Mouse (Mus musculus): ENCODE results near the gene Nudt2. TPM values are rescaled to one million over a fixed set of nuclear protein-coding genes. Genes with fewer than 3 reads are reported as not detected.

Nudt2 gene
- polyA plus RNA-seq, 1 experiment = 0.55 TPM

DNA sequence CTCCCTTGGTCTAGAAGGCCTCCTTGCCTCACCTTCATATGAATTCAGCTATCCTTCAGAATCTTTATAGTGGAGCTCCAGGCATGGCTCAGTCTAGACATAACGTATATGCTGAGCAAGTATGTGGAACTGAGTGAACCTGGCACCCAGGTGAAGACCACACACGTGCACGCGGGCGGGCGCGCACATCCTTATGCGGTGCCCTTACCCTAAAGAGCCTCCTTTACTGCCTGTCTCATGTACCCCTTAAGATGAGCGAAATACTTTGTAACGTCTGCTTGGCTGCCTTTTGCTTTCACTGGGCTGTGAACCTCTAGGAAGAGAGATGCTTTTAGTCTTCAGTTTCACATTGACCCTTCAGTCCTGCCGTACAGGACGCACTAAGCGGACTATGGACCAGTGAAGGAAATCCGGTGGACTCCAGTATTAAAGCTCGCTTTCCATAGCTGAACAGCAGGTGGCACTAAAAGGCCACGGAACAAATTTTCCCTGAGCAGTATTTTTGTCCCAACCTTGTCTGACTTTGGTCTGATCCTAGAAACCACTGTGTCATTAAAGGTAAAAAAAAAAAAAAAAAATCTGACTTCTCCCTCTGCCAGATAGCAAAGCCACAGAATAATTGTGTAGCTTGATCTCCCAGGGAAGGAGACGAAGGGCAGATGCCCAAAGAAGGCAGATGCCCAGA lies 3.6 kb downstream of the Nudt2 start:
- no peak overlapping the region for H3K4me3 ChIP-seq (replicated peaks)

DNA sequence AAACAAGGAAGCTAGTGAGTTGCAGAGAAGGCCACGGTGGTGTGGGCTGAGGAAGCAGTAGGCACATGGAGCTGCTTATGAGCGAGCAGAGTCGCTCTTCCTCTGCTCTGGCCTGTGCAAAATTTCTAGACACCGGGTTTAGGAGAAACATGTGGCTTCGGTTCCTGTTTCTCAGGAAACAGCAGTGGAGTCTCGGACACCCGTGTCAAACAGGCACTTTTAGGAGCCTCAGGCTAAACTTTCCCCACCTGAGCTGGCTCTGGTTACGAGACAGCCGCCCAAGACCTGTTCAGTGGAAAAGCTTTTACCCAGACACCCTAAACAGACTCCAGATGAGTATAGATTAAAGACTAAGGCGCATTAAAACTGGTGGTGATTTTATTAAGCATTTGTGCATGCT lies 4.2 kb downstream of the Nudt2 start:
- H3K4me3 ChIP-seq (replicated peaks) = no peak overlapping the region
- no peak for TF ChIP-seq GATA1 (IDR thresholded peaks at IDR 0.05; ENCODE audit: low read length)
- TF ChIP-seq TAL1 (IDR thresholded peaks at IDR 0.05; ENCODE audit: low read length) = no peak
- no peaks in the 10 kb centered on the region for H3K9me3 ChIP-seq (ENCODE audit: control insufficient read depth, low read length)
- no peaks in the 10 kb centered on the region for H3K36me3 ChIP-seq (ENCODE audit: control insufficient read depth)
- H3K27me3 ChIP-seq (ENCODE audit: control insufficient read depth) = no peaks in the 10 kb centered on the region
- peaks cover 14% of the 10 kb centered on the region for H3K4me1 ChIP-seq (ENCODE audit: control insufficient read depth)

More for the DNA sequence above, 3.6 kb downstream of the Nudt2 start:
- H3K36me3 ChIP-seq (ENCODE audit: control insufficient read depth) = no peaks in the 10 kb centered on the region
- TF ChIP-seq GATA1 (IDR thresholded peaks at IDR 0.05; ENCODE audit: low read length) (no peak), TAL1 (IDR thresholded peaks at IDR 0.05; ENCODE audit: low read length) (no peak)
- peaks cover 15% of the 10 kb centered on the region for H3K4me1 ChIP-seq (ENCODE audit: control insufficient read depth)
- no peaks in the 10 kb centered on the region for H3K9me3 ChIP-seq (ENCODE audit: control insufficient read depth, low read length)
- no peaks in the 10 kb centered on the region for H3K27me3 ChIP-seq (ENCODE audit: control insufficient read depth)

- Histone ChIP-seq H3K36me3 (ENCODE audit: control insufficient read depth) (no peaks in the 10 kb centered on the region), H3K9me3 (ENCODE audit: control insufficient read depth, low read length) (no peaks in the 10 kb centered on the region), H3K4me1 (ENCODE audit: control insufficient read depth) (peaks cover 13% of the 10 kb centered on the region), H3K4me3 (replicated peaks) (no peak overlapping the region), H3K27me3 (ENCODE audit: control insufficient read depth) (no peaks in the 10 kb centered on the region)
- TF ChIP-seq GATA1 (IDR thresholded peaks at IDR 0.05; ENCODE audit: low read length) (no peak), TAL1 (IDR thresholded peaks at IDR 0.05; ENCODE audit: low read length) (no peak)
Observed at GRCm38 (mm10) chr4:41470051-41470683, 5.2 kb downstream of the Nudt2 start.

GRCm38 (mm10) chr4:41470684-41471383 lies 5.9 kb downstream of the Nudt2 start:
- no peak overlapping the region for H3K4me3 ChIP-seq (replicated peaks)
- H3K27me3 ChIP-seq (ENCODE audit: control insufficient read depth) = no peaks in the 10 kb centered on the region
- TF ChIP-seq GATA1 (IDR thresholded peaks at IDR 0.05; ENCODE audit: low read length) = no peak
- no peak for TF ChIP-seq TAL1 (IDR thresholded peaks at IDR 0.05; ENCODE audit: low read length)
- peaks cover 6% of the 10 kb centered on the region for H3K4me1 ChIP-seq (ENCODE audit: control insufficient read depth)
- no peaks in the 10 kb centered on the region for H3K9me3 ChIP-seq (ENCODE audit: control insufficient read depth, low read length)
- no peaks in the 10 kb centered on the region for H3K36me3 ChIP-seq (ENCODE audit: control insufficient read depth)

- TF ChIP-seq GATA1 (IDR thresholded peaks at IDR 0.05; ENCODE audit: low read length) (no peak), TAL1 (IDR thresholded peaks at IDR 0.05; ENCODE audit: low read length) (no peak)
Observed at GRCm38 (mm10) chr4:41471384-41471689, 6.4 kb downstream of the Nudt2 start.

GRCm38 (mm10) chr4:41477648-41478160 lies 12.8 kb downstream of the Nudt2 start:
- Histone ChIP-seq H3K27me3 (ENCODE audit: control insufficient read depth) (no peaks in the 10 kb centered on the region), H3K4me3 (replicated peaks) (no peak overlapping the region), H3K4me1 (ENCODE audit: control insufficient read depth) (no peaks in the 10 kb centered on the region), H3K36me3 (ENCODE audit: control insufficient read depth) (peaks cover 9% of the 10 kb centered on the region), H3K9me3 (ENCODE audit: control insufficient read depth, low read length) (no peaks in the 10 kb centered on the region)
- TF ChIP-seq GATA1 (IDR thresholded peaks at IDR 0.05; ENCODE audit: low read length) (no peak), TAL1 (IDR thresholded peaks at IDR 0.05; ENCODE audit: low read length) (no peak)

More at GRCm38 (mm10) chr4:41471384-41471689, 6.4 kb downstream of the Nudt2 start:
- no peaks in the 10 kb centered on the region for H3K27me3 ChIP-seq (ENCODE audit: control insufficient read depth)
- H3K4me3 ChIP-seq (replicated peaks) = no peak overlapping the region
- H3K4me1 ChIP-seq (ENCODE audit: control insufficient read depth) = peaks cover 4% of the 10 kb centered on the region; the same call in 1 of the 2 replicates
- no peaks in the 10 kb centered on the region for H3K9me3 ChIP-seq (ENCODE audit: control insufficient read depth, low read length)
- H3K36me3 ChIP-seq (ENCODE audit: control insufficient read depth) = no peaks in the 10 kb centered on the region

- no peak for TF ChIP-seq GATA1 (IDR thresholded peaks at IDR 0.05; ENCODE audit: low read length)
- no peak for TF ChIP-seq TAL1 (IDR thresholded peaks at IDR 0.05; ENCODE audit: low read length)
- Histone ChIP-seq H3K9me3 (ENCODE audit: control insufficient read depth, low read length) (no peaks in the 10 kb centered on the region), H3K4me3 (replicated peaks) (no peak overlapping the region), H3K27me3 (ENCODE audit: control insufficient read depth) (no peaks in the 10 kb centered on the region), H3K4me1 (ENCODE audit: control insufficient read depth) (no peaks in the 10 kb centered on the region), H3K36me3 (ENCODE audit: control insufficient read depth) (peaks cover 9% of the 10 kb centered on the region)
Observed at GRCm38 (mm10) chr4:41478751-41479455, 14.0 kb downstream of the Nudt2 start.

- Histone ChIP-seq H3K27me3 (ENCODE audit: control insufficient read depth) (no peaks in the 10 kb centered on the region), H3K36me3 (ENCODE audit: control insufficient read depth) (peaks cover 9% of the 10 kb centered on the region), H3K9me3 (ENCODE audit: control insufficient read depth, low read length) (no peaks in the 10 kb centered on the region), H3K4me3 (replicated peaks) (no peak overlapping the region), H3K4me1 (ENCODE audit: control insufficient read depth) (no peaks in the 10 kb centered on the region)
- TF ChIP-seq TAL1 (IDR thresholded peaks at IDR 0.05; ENCODE audit: low read length) = no peak
- no peak for TF ChIP-seq GATA1 (IDR thresholded peaks at IDR 0.05; ENCODE audit: low read length)
Observed at GRCm38 (mm10) chr4:41479456-41479804, 14.5 kb downstream of the Nudt2 start.

- Histone ChIP-seq H3K27me3 (ENCODE audit: control insufficient read depth) (no peaks in the 10 kb centered on the region), H3K9me3 (ENCODE audit: control insufficient read depth, low read length) (no peaks in the 10 kb centered on the region), H3K4me3 (replicated peaks) (no peak overlapping the region), H3K4me1 (ENCODE audit: control insufficient read depth) (no peaks in the 10 kb centered on the region), H3K36me3 (ENCODE audit: control insufficient read depth) (peaks cover 9% of the 10 kb centered on the region)
- TF ChIP-seq TAL1 (IDR thresholded peaks at IDR 0.05; ENCODE audit: low read length) (no peak), GATA1 (IDR thresholded peaks at IDR 0.05; ENCODE audit: low read length) (no peak)
Observed at GRCm38 (mm10) chr4:41480254-41480653, 15.3 kb downstream of the Nudt2 start.

Data from erythroblast, embryonic 14.5 days (primary cell).